Mouse (Mus musculus) liver, postnatal 0 days (tissue): ENCODE data around the gene Arhgap45.

Experiments
- CTCF ChIP-seq: sonication (generic); IDR thresholded peaks from 2 replicates; pipeline ENCODE4 v1.5.1; 2016; ENCODE audit warnings: antibody characterized with exemption, low read depth
- EP300 ChIP-seq: IDR thresholded peaks from 2 replicates; pipeline ENCODE4 v1.6.1; 2016; ENCODE audit warnings: antibody characterized with exemption, low read depth, mild to moderate bottlenecking

DNA sequence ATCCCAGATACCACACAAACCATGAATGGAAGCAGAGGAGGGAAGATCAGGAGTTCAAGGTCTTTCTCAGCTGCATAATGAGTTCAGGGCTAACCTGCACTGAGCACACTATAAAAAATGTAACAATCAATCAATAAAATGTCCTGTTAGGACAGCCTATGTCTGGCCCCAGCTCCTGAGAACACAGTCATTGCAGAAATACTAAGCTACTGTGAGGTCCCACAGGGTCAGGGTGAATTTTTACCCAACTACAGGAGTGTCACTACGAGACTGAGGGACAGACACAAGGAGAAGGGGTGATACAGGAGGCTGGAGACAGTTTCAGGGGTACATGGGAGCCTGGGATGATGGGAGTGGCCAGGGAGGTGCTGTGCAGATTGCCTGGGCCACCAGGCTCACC, 61.9 kb downstream of the Arhgap45 start:
- TF ChIP-seq EP300: no peak
- TF ChIP-seq CTCF: no peak
